Mouse (Mus musculus): Measurements from ENCODE around the gene Abl1.

DNA sequence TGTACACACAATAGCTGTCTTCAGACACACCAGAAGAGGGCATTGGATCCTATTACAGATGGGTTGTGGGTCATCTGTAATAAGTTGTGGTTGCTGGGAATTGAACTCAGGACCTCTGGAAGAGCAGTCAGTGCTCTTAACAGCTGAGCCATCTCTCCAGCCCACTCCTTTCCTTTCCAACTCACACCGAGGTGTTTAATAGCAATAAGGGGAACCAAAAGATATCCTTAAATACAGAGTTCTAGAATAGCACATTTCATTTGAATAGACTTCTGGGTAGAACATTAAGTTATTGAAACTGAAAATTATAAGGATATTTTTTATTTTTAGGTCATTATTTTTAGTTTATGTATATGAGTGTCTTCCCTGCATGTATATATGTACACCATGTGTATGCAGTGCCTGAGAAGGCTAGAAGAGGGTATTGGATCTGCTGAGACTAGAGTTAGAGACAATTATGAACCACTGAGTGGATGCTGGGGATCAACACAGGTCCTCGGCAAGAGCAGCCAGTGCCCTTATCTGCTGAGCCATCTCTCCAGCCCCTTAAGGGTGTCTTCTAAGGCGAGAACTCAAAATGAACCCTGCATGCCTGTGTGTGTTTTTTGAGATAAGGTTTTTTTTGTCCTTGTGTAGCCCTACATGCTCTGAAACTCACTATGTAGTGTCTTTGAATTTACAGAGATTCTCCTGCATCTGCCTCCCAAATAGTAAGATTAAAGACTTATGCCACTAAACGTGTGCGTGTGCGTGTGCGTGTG lies 36.7 kb downstream of the Abl1 start:
- TF ChIP-seq CTCF (IDR thresholded peaks at IDR 0.05; ENCODE audit: extremely low read depth, insufficient read depth, low read length) (no peak), POLR2A (IDR thresholded peaks at IDR 0.05; ENCODE audit: extremely low read depth, insufficient read depth, low read length) (no peak)
